Mouse (Mus musculus) urinary bladder, postnatal 25 days (tissue): Measurements from ENCODE around the gene 4933411K16Rik.
A peak's percentile ranks its signal among the peaks of the same experiment; 100 is the strongest.

Experiments used
- DNase-seq: peaks from one replicate; pipeline ENCODE4 v3.0.0; 2022; ENCODE audit warnings: low spot score

4933411K16Rik gene

DNA sequence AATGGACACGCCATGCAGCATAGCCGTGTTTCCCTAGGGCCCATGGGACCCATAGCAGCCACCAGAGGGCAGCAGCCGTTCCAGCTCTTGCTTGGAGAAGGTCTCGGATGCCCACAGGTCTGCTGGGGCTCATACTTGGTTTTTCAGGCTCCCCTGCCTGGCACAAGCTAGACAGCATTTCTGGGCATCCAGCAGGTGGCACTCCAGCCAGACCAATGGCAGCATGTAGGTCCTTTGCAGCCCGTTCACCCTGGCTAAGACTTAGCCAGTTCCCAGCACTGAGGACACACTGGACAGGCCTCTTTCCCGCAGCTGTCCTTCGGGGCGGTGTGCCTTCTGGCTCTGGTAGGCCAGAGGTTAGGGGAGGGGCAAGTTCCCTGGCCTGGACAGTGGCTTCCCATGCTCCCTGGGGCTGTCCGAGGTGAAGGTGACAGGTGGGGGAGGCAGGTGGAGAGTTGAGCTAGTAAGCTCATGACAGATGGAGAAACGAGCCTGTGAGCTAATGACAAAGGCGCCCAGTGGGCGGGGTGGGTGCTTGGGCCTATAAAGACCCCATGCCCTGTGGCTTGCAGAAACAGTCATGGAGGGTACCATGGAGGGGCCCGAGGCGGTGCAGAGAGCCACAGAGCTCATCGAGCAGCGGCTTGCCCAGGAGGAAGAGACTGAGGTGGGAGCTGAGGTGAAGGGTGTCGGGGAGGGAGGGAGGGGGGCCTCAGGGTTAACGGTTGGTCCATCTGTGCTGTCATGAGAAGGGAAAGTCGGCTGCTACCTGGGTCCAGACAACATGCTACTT, 16.4 kb upstream of the 4933411K16Rik start, which contains the start of gene Ankrd2:
Gene Ankrd2 (plus strand): TSS at position 545 of the 793 bp plus-strand sequence.
- DNase-seq: peak; percentile 78

- DNase-seq: no peak
Observed at GRCm38 (mm10) chr19:42036357-42036756, 15.7 kb upstream of the 4933411K16Rik start.

GRCm38 (mm10) chr19:42037167-42037702, 14.8 kb upstream of the 4933411K16Rik start:
- no peak for DNase-seq

DNA sequence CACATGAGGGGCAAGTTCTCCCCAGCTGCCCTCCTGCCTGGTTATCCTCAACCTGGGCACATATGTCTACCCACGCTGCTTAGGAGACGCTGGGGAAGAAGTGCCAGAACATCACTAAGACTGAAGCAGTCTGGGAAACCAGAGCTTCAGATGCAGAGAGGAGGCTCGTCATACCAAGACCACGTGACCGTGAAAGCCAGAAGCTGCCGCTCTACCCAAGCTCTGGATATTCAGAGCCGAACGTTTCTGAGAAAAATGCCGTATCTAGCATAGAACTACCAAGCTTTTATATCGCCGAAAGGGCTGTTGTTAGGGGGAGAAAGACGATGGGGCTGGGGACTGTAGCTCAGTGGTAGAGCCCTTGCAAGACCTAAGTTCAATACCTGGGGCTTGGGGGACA, 13.7 kb upstream of the 4933411K16Rik start:
- DNase-seq: no peak

- DNase-seq: no peak
Observed at GRCm38 (mm10) chr19:42043988-42044387, 8.1 kb upstream of the 4933411K16Rik start.

- peak; percentile 59 for DNase-seq
Observed at GRCm38 (mm10) chr19:42045269-42046102, 6.6 kb upstream of the 4933411K16Rik start, which contains the start of gene Hoga1. TSS of gene Hoga1 (plus strand) at chr19:42045610.

GRCm38 (mm10) chr19:42050251-42050650, 1.8 kb upstream of the 4933411K16Rik start:
- no peak for DNase-seq

DNA sequence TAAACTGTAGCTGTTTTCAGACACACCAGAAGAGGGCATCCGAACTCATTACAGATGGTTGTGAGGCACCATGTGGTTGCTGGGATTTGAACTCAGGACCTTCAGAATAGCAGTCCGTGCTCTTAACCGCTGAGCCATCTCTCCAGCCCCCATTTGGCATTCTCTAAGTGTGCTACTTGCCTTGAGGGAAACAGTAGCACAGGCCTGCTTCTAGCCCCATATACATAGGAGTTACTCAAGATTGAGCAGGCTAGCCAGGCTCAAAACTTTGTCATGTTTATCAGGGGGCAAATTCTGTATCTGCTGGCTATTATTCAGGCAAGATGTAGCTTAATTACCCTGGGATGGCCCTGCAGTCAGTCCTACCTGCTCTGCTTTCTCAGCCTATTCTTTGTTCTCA, 697 bp upstream of the 4933411K16Rik start:
- DNase-seq: no peak

DNA sequence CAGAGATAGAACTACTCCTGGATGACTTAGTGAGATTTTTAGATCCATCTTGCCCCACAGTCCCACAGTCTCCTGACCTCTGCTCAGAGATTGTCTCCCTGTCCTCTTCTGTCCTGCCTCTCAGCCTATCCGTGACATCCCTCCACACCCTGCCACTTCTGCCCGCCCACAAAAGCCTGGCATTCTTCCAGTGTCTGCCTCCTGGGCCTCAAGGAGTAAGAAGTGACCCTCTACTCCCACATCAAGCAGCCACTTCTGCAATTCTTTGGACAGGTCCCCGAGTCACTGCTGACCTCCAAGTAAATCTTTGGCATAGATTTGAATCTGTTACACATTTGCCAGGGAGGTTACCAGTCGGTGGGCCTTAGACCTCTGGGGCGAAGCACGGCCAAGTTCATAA, 2.2 kb downstream of the 4933411K16Rik start:
- DNase-seq: no peak

GRCm38 (mm10) chr19:42055881-42056280, 3.8 kb downstream of the 4933411K16Rik start:
- no peak for DNase-seq

GRCm38 (mm10) chr19:42056719-42057409, 4.8 kb downstream of the 4933411K16Rik start:
- DNase-seq: no peak

- no peak for DNase-seq
Observed at GRCm38 (mm10) chr19:42058426-42058825, 6.4 kb downstream of the 4933411K16Rik start.

DNA sequence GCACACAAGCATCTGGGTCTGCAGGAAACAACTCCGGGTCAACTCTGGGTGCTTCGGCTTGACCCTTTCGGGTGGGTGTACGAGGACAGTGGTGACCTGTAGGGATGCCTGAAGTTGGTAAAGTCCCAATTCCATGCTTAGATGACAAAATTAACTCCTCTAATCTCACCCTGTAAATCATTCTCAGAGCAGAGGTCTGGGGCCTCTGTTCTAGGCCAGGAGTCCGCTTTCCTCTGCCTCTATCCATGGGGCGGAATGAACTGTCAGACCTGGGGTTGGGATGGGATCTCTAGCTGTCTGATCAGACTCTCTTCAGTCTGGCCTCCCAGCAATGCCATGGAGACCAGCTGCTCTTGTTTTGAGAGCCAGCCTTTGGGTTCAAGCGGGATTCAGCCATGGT, 9.4 kb downstream of the 4933411K16Rik start:
- DNase-seq: no peak

DNA sequence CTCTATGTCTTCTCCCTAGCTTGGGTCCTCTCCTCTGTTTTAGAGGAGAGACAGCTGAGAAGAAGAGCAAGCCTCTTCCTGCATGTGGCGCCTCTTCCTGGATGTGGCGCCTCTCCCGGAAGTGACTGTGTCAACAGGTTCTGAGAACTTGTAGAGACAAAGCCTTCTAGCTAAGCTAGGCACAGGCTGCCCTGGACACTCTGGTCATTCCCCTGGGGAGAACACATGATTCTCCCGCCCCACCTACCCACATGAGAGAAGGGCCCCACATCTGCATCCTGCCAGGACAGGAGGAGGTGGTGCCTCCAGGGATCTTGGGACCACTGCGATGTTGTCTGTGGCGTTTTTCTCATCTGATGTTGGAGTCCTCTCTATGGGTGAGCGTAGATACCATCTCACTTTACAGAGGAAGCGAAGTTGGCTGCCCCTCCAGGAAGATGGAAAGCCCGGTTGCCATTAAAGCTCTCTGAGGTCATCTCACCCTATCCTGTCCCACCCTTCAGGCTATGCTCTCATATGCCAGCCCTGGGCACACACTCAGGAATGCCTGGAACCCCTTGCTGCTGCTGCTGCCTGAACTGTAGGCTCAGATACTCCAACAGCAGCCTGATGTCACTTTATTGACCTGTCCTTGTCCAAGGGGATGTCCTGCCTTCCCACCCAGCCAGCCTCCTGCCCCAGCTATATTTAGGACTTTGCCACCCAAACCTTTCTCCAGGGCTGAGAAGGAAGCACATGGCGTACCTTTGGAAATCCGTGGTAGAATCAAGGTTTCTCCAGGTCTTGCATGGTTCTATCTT, 16.6 kb downstream of the 4933411K16Rik start:
- no peak for DNase-seq

DNA sequence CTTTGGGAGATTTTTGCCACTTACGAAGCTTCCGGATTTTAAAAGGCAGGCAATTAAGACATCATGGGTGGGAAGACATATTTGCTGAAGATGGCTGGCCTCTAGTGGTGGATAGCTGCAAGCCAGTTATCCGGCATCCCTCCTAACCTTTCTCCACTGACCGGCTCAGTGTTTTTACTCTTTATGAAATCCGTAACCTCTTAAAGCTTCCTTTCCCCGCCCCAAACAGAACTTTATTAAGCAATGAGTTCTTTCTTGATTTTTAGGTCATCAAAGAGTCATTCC, 17.1 kb downstream of the 4933411K16Rik start:
- DNase-seq: no peak

DNA sequence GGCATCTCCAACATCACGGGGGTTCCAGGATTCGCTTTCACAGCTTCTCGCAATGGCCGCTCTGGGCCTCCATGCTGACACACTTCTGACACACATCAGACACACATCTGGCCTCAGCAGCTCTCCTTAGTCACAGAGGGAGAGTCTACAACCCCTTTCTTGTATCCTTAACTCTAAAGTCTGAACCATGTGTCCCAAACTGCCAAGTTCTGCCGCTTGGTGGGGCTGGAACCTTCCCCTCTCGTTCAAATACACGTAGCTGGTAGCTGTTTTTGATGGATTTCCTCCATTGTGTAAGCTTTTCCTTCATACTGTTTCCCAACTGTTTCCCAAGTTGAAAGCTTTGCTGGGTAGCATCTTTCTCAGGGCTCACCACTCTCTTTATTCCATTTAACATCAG, 19.2 kb downstream of the 4933411K16Rik start:
- no peak for DNase-seq

DNA sequence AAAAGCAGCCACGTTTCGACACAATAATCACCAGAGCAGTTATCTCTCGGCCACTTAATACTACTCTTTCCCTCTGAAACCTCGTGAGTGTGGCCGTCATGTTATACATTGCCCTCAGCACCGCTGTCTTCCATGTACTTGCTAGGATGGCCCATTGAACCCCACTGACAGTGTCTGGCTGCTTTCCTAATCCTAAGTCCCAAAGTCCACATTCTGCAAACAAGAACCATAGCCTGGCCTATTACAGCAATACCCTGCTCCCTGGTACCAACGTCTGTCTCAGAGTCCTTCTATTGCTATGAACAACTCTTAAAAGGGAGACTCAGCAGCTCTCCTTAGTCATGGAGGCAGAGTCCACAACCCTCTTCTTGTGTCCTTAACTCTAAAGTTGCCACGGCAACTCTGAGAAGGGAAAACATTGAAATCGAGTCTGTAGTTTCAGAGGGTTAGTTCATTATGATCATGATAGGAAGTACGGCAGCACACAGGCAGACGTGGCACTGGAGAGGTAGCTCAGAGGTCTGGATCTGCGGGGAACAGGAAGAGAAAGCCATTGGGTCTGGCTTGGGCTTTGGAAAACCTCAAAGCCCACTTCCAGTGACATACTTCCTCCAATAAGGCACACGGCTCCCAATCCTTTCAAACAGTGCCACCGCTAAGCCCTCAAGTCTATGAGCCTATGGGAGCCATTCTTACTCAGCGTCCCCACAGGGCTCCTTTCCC, 20.0 kb downstream of the 4933411K16Rik start:
- no peak for DNase-seq

- no peak for DNase-seq
Observed at GRCm38 (mm10) chr19:42072802-42073201, 20.8 kb downstream of the 4933411K16Rik start.

DNA sequence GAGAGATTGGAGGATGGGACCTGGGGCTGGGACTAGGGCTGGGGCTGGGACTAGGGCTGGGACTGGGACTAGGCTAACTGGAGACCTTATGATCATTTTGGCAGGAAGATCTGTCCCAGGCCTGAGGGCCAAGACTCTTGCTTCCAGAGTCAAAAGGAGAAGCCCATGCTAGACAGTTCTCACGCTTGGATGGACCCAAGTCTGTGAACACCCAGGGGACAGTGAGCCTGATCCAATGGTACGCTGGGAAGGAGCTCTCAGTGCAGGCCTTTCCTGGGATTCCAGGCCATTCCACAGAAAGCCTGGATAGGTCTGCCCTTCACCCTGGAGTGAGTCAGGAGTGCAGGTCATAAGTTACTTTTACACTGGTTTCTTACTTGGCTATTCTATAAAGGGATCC, 23.0 kb downstream of the 4933411K16Rik start:
- DNase-seq: no peak

- DNase-seq: no peak
Observed at GRCm38 (mm10) chr19:42075992-42076391, 23.9 kb downstream of the 4933411K16Rik start.

DNA sequence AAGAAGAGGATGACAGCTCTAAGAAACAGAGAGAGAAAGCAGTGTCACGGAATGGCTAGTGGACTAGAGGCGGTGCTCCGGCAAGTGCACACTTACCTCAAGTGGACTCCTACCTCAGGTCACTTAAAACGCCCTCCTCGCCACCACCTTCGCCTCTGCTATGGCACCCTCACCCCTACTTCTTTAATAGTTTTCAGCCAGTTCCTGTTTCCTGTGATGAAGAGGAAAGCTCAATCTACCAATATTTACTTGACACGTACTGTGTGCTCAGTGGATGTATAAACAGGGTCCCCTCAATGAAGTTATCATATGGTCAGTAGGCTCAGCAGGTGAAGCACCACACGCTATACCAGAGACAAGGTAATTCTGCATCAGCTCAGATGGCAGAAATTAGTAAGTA, 26.5 kb downstream of the 4933411K16Rik start:
- DNase-seq: no peak
